Mouse (Mus musculus) layer of hippocampus, adult 9-11 months (tissue): ENCODE measurements around the gene Rab36.
"Not testable (repeated sequence)": the region's sequence is repeated elsewhere in the genome, so short reads cannot be mapped to it uniquely, and the experiment has no call there.

Experiments
- DNase-seq: peaks from one replicate; pipeline ENCODE4 v3.0.0; 2022

Rab36 gene

DNA sequence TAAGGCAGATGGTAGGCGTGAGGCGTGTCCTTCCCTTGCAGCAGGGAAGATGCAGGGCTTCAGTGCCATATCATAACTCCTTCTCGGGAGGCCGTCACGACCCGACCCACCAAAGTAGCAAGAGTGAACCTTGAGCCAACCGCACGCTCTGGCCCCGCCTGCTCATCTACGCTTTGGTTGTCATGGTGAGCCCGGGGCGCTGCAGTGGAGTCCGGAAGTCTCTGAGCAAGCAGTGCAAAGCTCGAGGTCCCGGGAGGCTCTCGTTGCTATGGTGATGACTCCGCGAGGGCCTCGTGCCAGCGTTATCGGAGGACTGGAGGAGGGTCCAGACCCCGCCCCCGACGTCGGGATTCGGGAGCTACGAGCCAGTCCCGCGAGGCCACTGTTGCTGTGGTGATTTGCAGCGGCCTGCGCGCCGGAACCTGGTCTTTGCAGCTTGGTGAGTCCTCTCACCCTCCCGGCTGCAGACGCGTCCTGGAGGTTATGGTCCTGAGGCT lies at the start of gene Rab36:
Rab36 (plus strand) TSS at position 176 of the 497 bp plus-strand sequence.
- DNase-seq: peak; percentile 95

DNA sequence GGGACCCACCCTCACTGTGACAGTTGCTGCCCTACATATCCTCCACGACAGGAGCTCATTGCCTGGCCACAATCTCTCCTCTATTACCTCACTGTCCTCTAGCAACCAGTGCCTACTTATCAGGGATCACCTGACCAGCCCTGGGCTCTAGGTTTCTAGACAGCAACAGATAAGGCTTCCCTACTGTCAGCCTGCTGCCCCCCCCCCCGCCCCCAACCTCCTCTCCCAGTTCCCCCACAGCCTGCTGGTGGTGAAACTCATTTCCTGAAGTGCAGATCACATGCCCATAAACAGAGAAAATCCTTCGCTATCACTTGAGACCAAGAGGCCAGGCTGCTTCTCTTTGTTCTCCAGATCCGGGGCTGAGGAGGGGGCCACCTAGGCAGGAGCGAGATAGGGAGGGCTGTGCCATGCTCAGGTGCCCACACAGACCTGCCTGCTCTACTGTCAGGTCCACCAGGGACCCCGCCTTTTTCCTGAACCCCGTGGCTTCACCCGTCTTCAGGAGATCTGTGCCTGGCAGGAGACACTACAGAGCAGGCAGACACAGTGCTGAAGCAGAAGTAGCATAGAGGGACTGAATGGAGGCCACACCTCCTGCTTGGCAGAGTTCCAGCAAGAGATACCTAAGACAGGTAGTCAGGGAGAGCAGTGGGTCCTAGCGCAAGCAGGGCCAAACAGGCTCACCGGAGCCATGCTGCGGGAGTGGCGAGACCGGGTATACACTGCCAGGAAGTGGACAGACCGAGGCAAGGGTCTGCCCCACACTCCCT lies 49.0 kb upstream of the Rab36 start:
- no peak for DNase-seq

DNA sequence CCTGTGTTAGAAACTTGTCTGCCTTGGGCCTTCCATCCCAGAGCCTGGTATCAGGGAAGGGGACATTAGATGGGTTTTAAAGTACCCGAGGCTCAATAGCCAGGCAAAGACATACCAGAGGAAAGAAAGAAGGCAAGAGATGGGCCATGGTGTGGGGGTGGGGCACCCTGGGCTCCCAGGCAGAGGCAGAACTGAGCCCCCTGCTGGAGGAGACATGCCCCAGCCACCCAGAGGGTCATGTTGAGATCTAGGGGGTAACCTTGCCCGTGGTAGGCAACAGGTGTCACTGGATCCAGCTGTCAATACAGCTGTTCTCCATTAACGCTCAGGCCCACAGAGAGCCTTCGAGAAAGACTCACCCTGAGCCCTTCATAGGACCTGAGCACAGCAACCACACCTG lies 47.0 kb upstream of the Rab36 start:
- no peak for DNase-seq

DNA sequence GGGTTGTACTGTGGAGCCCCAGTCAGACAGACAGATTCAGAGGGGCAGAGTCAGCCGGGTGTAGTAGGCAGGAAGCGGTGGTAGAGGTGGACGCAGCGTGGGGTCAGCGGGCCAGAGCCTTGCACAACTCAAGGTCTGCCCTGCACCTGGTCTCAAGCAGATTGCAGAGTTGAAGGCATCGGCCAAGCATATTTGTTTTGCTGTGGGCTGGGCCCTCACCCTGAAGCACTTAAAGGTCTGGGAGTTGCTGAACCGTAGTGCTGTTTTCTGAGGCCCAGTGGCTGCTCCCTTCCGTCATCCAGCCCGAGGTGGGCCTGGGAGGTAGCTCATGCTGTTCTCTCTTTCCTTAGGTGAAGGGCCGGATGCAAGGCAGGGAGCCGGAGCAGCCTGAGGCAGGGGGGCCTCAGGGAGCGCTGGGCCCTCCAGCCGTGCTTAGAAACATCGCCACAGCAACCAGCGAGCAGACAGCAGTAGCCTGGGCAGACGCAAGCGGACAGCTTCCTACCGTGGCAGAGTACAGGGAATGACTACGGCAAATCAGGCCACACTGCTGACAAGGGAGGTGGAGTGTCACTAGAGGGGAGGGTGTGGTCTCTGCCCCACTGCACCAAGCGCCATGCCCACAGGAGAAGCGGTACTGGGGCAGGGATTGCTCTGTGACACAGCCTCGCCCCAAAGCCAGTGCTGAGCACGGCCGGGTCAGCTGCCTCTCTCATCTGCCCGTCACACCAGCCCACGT lies 46.1 kb upstream of the Rab36 start:
- no peak for DNase-seq

DNA sequence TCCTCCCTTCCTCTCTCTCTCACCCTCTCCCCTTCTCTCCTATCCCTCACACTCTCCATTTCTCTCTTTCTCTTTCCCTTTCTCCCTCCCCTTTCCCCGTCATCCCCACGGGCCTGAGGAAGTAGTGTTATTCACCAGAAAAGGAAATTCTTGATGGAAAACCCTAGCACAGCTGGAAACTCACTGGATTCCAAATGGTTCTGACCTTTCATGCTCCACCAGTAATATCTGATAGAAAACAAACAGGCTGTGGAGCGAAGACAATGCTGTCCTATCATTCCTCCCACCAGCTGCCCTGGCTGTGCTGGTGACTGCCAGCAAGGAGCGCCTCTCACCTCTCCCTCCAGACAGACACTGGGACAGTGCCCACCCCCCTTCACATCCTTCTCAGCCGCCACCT lies 42.0 kb upstream of the Rab36 start:
- no peak for DNase-seq

DNA sequence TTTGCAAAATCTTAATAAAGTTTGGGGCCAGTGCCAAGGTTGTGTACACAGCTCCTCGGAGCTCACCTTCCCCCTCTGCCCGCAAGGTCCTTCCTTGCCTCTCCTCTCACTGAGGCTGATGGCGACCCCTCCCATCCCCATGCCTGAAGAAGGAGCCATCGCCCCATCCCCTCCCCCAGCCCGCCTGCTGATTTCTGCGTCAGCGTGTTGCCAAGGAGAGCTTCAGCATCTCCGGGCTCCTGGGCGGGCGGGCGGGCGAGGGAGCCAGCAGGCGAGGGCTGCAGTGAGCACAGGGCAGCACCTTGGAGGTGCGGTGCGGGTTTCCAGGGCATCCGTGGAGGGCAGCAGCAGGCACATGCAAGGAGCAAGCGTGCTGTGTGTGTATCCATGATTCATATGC lies 41.5 kb upstream of the Rab36 start:
- no peak for DNase-seq

DNA sequence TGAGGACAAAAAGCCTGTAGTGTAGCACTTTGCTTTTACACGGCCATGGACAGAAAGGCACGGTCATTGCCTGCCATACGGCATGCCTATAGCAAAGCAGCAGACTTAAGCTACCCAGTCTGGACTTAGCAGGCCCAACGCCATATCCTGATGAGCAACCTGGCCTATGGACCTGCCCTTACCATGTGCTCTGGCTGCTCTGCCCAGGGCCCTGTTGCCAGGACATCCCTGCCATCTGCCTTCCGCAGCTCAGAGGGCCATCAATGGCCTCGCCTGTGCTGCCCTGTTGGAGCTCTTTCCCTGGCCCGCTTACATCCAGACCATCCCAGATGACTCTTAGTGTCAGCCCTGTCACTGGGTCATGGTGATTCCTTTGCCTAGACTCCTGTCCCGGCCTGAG lies 35.5 kb upstream of the Rab36 start:
- no peak for DNase-seq

DNA sequence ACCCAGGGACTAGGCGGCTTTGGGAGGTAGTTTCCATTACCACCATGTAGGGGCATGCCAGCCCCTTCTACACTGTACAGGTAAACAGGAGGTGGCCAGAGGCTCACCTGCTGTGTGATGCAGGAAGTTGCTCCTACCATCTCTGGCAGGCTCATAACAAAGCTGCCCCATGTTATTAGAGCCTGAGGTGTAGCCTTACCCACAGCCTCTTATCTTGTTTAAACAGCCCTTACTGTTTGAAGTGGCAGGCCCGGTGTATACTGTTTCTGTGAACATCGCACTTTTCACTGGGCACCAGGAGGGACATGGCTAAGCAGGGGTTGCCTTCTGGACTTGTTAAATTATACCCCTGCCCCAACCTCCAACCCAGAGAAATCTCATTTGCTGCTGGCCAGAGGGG lies 32.8 kb upstream of the Rab36 start:
- DNase-seq: no peak

DNA sequence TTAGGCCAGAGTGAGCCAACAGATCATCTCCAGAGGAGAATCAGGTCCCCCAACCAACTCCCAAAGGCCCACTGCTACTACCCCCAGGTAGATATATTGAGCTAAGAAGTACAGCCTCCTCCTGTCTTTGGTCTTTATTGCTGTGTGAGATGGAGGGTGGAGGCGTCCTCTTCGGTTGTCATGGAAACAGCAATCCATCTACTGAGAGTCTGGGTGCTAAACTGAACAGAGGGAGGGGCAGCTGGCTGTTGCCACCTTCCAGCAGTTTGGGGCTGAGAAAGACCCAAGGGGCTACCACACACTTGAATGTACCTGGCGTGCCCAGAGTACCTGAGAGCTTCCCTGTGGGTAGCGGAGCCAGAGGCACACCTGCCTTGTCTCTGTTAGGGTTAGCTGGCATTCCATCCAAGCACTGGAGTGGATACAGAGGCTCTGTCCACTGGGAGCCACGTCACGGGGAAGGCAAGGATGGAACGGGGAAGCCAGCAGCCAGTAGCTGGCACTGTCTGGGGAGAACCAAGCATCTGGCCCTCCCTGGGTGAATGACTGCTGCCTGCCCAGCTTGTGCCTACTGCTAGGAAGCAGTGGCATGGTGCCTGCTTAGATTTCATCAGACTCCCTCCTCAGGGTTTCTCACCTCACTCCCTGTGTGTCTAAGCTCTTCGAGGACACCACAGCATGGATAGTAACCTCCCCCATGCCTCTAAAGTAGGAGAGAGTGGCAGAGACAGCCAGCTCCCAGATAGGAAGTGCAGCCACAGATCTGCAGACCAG lies 29.8 kb upstream of the Rab36 start:
- DNase-seq: peak; percentile 69

DNA sequence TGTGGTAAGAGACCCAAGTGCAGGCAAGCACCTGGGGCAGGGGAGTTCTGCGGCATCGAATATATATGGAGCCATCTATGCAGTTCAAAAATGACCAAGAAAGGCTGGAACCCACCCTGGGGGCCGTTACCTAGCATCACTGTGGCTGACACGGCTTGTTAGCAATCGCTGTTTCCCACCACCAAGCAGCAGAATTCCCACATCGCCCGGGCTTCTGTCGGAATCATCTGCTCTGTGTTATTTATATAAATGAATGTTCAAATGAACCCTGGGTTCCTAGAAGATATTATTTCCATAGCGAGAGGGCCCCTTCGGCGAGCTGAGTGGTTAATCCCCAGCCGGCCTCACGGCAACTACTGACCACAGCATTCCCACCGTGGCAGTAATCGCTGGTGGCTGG lies 26.2 kb upstream of the Rab36 start:
- DNase-seq: peak; percentile 45

DNA sequence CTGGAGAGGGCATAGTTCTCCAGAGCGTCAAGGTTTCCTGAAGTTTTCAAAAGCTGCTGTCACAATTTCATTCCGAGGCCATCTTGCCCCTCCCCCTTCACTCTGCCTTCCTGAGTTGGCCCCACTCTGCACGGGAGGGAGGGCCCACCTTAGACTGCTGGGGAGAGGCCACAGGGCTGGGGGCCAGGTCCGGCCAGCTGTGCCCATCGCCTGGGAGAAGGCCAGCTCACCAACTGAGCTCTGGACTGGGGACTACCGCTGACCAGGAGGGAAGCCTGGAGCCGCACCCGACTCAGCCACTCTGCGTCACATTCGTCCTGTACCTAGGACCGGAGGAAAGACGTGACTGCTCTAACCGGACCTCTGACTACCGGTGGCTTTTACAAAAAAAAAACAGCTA lies 21.4 kb upstream of the Rab36 start:
- no peak for DNase-seq

DNA sequence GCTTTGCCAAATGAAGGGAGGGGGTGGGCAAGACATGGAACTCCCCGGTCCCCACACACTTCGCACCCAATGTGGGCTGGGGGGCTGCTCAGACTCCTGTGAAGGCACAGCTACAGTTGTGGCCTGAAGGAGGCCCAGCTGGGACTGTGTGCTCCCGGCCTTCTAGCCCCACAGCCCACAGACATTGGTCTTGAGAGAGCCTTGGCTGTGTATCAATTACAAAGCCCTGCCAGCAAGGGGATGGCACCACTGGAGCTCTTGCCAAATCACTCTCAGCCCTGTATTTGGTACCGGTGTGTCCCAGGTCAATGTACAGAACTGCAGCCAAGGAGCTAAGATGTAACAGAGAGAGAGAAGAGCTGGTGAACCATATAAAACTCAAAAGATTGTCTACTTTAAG lies 20.4 kb upstream of the Rab36 start:
- DNase-seq: no peak

DNA sequence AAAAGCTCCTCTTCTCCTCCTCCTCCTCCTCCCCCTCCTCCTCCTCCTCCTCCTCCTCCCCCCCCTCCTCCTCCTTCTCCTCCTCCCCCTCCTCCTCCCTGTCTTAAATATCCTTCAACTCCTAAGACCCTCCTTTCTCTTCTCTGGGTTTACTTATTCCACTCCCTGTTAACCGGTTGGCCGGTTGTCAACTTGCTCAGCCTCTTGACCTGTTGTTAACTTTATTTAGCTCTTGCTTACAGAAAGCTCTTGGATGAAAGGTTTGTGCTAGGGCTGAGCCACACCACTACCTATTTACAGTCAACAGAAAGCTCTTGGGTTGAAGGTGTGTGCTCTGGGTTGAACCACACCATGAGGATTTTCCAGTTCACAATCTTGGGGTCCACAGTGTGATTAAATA lies 16.6 kb upstream of the Rab36 start:
- no peak for DNase-seq

DNA sequence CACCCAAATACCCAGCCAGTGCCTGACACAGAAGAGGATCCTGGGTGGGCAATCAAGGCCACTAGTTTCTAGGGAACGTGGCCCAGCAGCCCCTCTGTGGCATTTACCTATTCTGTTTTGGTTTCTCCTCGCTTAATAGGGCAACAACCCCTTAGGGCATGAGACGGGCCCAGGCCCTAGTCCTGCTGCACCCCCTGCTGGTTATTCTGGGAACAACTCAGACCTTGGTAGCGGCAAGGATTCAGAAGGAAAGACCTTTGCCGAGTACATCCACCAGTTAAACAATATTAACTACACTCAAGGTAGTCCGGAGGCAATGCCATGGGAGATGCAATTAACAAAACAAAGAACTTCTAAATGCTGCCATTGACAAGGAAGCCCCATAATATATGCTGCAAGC lies 15.7 kb upstream of the Rab36 start:
- DNase-seq: peak; percentile 49

DNA sequence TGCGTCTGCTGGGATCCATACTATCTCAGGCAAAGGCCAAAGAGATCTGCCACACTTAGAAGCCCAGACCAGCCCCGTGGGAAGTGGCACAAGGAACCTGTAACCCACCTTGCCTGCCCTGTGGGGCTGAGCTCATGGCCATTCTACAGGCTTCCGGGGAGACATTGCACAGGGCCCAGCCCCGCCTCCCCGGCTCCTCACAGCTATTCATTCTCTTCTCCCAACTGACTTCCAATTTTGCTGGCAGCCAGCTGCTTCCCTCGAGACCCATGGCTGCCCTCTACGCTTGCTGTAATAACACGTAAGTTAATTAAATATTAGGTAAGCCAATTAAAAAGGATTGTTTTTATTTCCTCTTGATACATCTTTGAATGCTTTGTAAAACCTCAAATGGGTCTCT lies 10.4 kb upstream of the Rab36 start:
- no peak for DNase-seq

DNA sequence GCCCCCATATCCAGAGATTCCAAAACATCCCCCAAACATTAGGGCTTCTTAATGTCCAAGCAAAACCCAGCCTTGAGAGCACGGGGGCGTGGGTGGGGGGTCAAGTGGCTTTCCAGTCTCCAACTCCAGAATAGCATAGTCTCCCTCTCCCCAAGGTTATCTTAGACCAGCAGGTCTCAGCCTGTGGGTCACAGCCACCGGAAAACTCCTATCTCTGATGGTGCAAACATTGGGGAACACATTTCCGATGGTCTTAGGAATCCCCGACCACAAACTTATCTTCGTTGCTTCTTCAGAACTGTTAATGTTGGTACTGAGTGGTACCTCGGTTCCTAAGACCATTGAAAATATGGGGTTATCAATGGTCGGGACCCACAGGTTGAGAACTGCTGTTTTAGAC lies 8.1 kb upstream of the Rab36 start:
- no peak for DNase-seq

DNA sequence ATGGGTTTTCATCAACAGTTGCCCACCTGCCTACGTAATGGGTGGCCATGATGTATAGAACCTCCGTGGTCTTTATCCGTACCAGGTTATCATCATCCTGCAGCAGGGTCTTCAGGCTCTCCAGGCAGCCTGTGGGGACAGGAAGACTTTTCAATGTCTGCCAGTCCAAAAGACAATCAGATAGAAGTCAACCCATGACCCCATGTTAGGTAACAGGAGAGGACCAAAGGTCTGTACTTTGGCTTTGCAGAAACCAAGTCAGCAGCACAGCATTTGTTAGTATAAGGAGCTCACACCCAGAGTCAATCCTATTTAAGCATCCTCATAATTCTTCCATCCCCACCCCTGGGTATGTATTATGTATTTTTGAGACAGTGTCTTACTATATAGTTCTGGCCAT lies 7.2 kb upstream of the Rab36 start:
- DNase-seq: no peak

DNA sequence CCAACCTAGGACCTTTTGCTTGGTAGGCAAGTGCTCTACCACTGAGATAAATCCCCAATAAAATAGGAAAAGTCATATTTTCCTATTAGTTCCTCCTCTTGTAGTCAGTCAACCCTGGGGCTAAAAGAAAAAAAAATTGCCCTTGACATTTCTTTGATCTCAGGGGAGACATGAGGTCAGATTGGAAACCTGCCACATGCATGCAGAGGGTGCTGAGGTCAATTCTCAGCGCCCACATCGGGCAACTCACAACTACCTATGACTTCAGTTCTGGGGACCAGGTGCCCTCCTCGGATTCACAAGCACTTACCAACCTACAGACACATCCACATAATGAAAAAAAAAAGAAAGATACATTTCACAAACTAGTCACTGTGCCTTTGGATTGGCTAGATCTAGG lies 6.6 kb upstream of the Rab36 start:
- DNase-seq: no peak

DNA sequence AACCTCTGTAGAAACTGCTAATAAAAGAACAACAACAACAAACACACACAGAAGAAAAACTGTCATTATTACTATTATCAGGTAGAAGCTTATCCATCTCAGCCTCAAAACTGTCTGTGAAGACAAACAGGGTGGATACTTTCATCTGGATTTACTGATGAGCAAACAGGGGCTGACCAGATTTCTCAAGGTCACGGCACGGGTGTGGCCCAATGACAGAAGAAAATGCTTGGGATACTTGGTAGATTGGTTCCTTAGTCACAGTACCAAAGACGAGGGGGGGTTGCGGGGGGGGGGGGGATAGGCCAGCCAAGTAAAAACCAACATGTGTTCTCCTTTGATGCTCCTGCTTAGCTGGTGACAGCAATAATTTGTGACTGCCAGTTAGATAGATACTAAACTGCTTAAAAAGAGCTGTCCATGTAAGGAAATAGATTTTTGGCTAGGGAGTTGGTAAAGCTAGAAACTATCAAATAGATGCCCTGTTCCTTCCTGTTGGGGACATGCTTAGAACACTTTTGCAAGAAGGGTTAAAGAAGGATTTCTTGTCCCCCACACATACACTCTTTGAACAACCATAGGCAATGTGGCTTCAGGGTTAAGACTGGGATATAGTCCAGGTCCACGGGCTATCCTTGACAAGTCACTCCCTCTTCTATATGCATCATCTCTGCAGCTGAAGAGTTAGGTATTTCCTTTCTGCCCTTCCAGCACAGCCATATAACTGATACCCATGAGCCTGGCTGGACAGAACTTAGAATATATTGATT lies 5.3 kb upstream of the Rab36 start:
- DNase-seq: no peak

DNA sequence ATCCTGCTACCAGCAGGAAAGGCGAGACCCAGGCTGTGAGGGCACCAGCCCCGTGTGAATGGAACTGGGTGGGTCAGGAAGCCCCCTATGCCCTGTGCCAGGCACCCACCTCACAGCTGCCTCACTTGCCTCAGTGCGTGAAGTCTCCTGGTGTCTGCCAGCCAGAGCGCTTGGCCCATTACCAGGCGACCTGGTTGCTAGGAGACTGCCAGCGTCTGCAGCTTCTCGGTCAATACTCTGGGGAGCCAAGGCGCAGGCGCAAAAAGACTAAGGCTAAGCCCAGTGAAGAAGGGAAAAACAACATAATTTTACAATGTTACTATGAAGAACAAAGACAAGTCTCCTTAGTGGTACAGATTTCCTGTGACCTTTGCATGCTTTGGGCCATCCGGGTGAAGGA lies 4.5 kb upstream of the Rab36 start, which contains the start of gene Rsph14:
Rsph14 (minus strand) TSS at position 192 of the 400 bp plus-strand sequence.
- peak; percentile 86 for DNase-seq

DNA sequence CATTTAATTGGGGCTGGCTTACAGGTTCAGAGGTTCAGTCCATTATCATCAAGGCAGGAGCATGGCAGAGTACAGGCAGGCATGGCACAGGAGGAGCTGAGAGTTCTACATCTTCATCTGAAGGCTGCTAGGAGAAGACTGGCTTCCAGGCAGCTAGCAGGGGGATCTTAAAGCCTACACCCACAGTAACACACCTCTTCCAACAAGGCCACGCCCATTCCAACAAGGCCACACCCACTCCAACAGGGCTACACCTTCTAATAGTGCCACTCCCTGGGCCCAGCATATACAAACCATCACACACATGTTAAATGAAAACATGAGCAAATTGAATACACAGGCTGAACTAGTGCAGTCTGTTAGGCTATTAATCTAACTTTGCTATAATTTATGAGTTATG lies 5.2 kb downstream of the Rab36 start:
- not testable (repeated sequence) for DNase-seq

DNA sequence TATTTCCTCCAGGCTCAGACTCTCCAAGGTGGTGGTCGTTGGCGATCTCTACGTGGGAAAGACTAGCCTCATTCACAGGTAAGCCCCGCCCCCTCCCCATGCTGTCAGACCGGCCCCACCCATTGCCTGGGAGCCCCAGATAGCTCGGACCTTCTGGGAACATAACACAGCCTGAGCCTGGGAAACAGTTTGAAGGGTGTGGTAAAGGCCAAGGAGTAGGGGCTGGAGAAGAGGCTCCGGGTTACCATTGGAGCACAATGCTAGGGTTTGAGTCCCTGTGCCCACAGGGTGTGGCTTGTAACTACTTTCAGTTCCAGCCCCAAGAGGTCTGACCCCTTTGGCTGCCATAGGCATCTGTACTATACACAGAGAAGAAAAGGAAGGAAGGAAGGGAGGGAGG lies 7.6 kb downstream of the Rab36 start:
- no peak for DNase-seq

DNA sequence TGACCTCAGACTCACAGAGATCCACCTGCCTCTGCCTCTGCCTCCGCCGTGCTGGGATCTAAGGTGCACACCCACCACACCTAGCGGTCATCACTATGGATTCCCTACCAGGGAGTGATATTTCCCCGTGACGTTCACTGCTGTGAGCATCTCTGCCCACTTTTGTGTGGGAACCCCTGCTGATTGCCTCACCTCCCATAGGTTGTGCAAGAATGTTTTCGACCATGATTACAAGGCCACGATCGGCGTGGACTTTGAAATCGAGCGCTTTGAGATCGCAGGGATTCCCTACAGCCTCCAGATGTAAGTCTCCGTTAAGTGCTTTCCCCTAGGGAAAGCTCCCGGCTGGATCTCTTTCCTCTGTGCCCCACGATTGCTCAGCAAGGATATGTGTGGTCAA lies 9.0 kb downstream of the Rab36 start:
- no peak for DNase-seq
